Mouse (Mus musculus) lung, embryonic 14.5 days (tissue): ENCODE measurements around the gene Cacna1c. TPM values are rescaled to one million over a fixed set of nuclear protein-coding genes. Genes with fewer than 3 reads are reported as not detected.

Source experiments
- ATAC-seq: fragments of 200-750 bp; cut with Nextera tagmentation; 2 replicates; pipeline ENCODE4 v1.8.0; 2017; ENCODE audit warnings: mild to moderate bottlenecking, moderate TSS enrichment, moderate library complexity; ENCODE audit not compliant: insufficient read depth
- DNase-seq: peaks from one replicate; pipeline ENCODE4 v3.0.0-alpha.2; 2015
- H3K27ac ChIP-seq: fragments of 300-500 bp; sonication (generic); 2 replicates; pipeline ENCODE4 v1.5.1; 2014; ENCODE audit warnings: low read depth, mild to moderate bottlenecking, moderate library complexity
- H3K27me3 ChIP-seq: fragments of 300-500 bp; sonication (generic); 2 replicates; pipeline ENCODE4 v1.6.1; 2014; ENCODE audit warnings: low read length, control low read depth; ENCODE audit not compliant: insufficient read depth
- H3K36me3 ChIP-seq: fragments of 300-500 bp; sonication (generic); 2 replicates; pipeline ENCODE4 v1.6.1; 2014; ENCODE audit warnings: control low read depth; ENCODE audit not compliant: insufficient read depth
- H3K4me1 ChIP-seq: fragments of 300-500 bp; sonication (generic); 2 replicates; pipeline ENCODE4 v1.6.1; 2014; ENCODE audit warnings: antibody characterized with exemption, control low read depth; ENCODE audit not compliant: insufficient read depth
- H3K4me2 ChIP-seq: fragments of 300-500 bp; sonication (generic); 2 replicates; pipeline ENCODE4 v1.6.1; 2014; ENCODE audit warnings: mild to moderate bottlenecking
- H3K4me3 ChIP-seq: fragments of 300-500 bp; sonication (generic); 2 replicates; pipeline ENCODE4 v1.5.1; 2014; ENCODE audit warnings: low read depth, low read length
- H3K9ac ChIP-seq: fragments of 300-500 bp; sonication (generic); 2 replicates; pipeline ENCODE4 v1.6.1; 2014
- H3K9me3 ChIP-seq: fragments of 300-500 bp; sonication (generic); 2 replicates; pipeline ENCODE4 v1.6.1; 2016; ENCODE audit warnings: low read depth, low read length, control low read depth
- CTCF ChIP-seq: IDR thresholded peaks from 2 replicates; pipeline ENCODE4 v1.5.1; 2016; ENCODE audit warnings: antibody characterized with exemption, low read depth
- WGBS: fragments of 180-500 bp; shearing (Covaris S2); extraction: QIAGEN DNeasy Blood & Tissue Kit; methylation state at CpG from one replicate; pipeline ENCODE4 v1.1.7; 2014; 5-methylcytosine and 5-hydroxymethylcytosine counted together
- polyA plus RNA-seq: library from polyadenylated mRNA; unstranded; fragments of >200 nt; fragmentation: Nextera tagmentation; extraction: Ambion mirVana; gene quantifications from 2 replicates; pipeline ENCODE4 v1.2.1, GENCODE M21; 2014

Gene Cacna1c
- polyA plus RNA-seq, 1 experiment from 2014 or later, result 10.6 TPM

GRCm38 (mm10) chr6:118832616-118833015 is 363.6 kb downstream of the Cacna1c start:
- 78% methylated on average over 1 of the region's 2 CpGs for WGBS
- Histone ChIP-seq H3K4me1 (peaks cover 14% of the 10 kb centered on the region), H3K4me3 (no peak overlapping the region), H3K9ac (no peak overlapping the region), H3K27ac (no peak overlapping the region), H3K27me3 (no peaks in the 10 kb centered on the region), H3K4me2 (no peak overlapping the region), H3K36me3 (no peaks in the 10 kb centered on the region), H3K9me3 (no peaks in the 10 kb centered on the region)
- TF ChIP-seq CTCF, result no peak
- no peak for ATAC-seq
- no peak for DNase-seq

DNA sequence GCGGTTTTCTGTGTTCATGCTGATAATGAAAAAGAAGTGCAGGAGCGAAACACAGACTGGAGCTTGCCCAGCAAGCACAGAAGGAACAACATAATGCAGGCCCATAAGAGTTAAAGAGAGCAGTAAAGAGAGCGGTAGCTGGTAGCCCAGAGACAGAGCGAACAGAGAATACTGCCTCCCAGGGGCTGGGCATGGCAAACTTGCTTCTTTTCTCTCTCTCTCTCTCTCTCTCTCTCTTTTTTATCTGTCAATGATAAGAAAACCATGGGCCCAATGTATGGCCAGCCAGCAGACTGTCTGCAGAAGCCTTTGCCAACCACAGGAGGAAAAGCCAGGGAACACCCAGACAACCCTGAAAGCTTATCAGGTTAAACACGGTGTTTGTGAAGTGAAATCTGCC is 365.4 kb downstream of the Cacna1c start:
- TF ChIP-seq CTCF, result no peak
- no peak for DNase-seq
- ATAC-seq, result no peak

GRCm38 (mm10) chr6:118828187-118828586 is 368.0 kb downstream of the Cacna1c start:
- no peak for ATAC-seq
- WGBS, result 60% methylated on average over 4 of the region's 4 CpGs
- Histone ChIP-seq H3K9me3 (no peaks in the 10 kb centered on the region), H3K27me3 (no peaks in the 10 kb centered on the region), H3K4me3 (no peak overlapping the region), H3K4me2 (no peak overlapping the region), H3K36me3 (no peaks in the 10 kb centered on the region), H3K9ac (no peak overlapping the region), H3K4me1 (peaks cover 10% of the 10 kb centered on the region), H3K27ac (no peak overlapping the region)
- no peak for DNase-seq
- TF ChIP-seq CTCF, result no peak

More for the DNA sequence above, 365.4 kb downstream of the Cacna1c start:
- Histone ChIP-seq H3K9me3 (no peaks in the 10 kb centered on the region), H3K4me1 (peaks cover 17% of the 10 kb centered on the region), H3K27me3 (no peaks in the 10 kb centered on the region), H3K27ac (no peak overlapping the region), H3K9ac (no peak overlapping the region), H3K4me3 (no peak overlapping the region), H3K4me2 (no peak overlapping the region), H3K36me3 (no peaks in the 10 kb centered on the region)
- WGBS, result 76% methylated on average over 5 of the region's 5 CpGs

DNA sequence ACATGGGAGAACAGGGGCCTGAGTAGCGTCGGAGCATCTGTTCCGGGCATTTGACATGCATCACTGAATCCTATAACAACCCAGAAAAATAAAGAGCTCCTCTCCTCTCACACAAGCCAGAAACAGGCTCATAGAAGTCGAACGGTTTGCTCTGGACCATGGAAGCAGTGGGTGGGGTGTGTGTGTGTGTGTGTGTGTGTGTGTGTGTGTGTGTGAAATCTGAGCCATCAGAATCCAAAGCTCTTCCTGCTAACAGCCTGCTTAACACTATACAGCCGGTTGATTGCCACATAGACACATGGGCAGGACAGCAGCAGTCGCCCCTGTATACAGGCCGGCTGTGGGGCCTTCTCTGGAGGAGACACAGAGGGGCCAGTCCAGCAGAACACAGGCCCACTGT is 368.7 kb downstream of the Cacna1c start:
- WGBS, result 61% methylated on average over 8 of the region's 8 CpGs
- Histone ChIP-seq H3K27ac (no peak overlapping the region), H3K36me3 (no peaks in the 10 kb centered on the region), H3K9ac (no peak overlapping the region), H3K27me3 (no peaks in the 10 kb centered on the region), H3K4me1 (peaks cover 10% of the 10 kb centered on the region), H3K4me3 (no peak overlapping the region), H3K9me3 (no peaks in the 10 kb centered on the region), H3K4me2 (no peak overlapping the region)
- ATAC-seq (no peak), DNase-seq (no peak)
- TF ChIP-seq CTCF, result no peak

GRCm38 (mm10) chr6:118825400-118825871 is 370.8 kb downstream of the Cacna1c start:
- peaks cover 18% of the 10 kb centered on the region for H3K4me1 ChIP-seq
- ATAC-seq, result peak; percentile 90
- H3K4me3 ChIP-seq, result no peak overlapping the region
- peak overlapping the region; percentile 69 for H3K27ac ChIP-seq
- peak; percentile 92 for DNase-seq
- no peaks in the 10 kb centered on the region for H3K27me3 ChIP-seq
- H3K4me2 ChIP-seq, result no peak overlapping the region
- no peak overlapping the region for H3K9ac ChIP-seq
- no peaks in the 10 kb centered on the region for H3K9me3 ChIP-seq
- 34% methylated on average over 6 of the region's 6 CpGs for WGBS
- H3K36me3 ChIP-seq, result no peaks in the 10 kb centered on the region
- TF ChIP-seq CTCF, result no peak

DNA sequence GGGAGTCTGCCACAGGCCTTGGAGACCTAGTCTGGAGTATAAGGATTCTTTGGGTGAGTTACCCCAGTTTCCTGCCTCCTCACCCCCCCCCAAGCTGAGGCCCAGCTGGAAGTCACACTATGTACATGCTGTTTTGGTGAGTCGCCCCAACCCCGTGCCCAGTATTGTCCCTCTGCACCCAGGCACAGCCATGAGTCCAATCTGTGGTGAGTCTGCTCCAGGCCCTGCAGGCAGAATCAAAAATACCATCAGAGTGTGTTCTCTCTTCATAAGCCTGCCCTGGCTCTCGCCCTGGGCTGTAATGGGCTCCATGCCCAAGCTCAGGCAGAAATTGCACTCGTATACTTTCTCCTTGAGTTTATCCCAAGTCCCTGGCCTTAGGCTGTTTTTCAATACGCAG is 374.7 kb downstream of the Cacna1c start:
- no peaks in the 10 kb centered on the region for H3K27me3 ChIP-seq
- H3K4me3 ChIP-seq, result no peak overlapping the region
- no peaks in the 10 kb centered on the region for H3K9me3 ChIP-seq
- H3K4me1 ChIP-seq, result peaks cover 29% of the 10 kb centered on the region
- WGBS, result 81% methylated on average over 5 of the region's 5 CpGs
- no peak overlapping the region for H3K4me2 ChIP-seq
- DNase-seq (no peak), ATAC-seq (no peak)
- H3K36me3 ChIP-seq, result no peaks in the 10 kb centered on the region
- TF ChIP-seq CTCF, result no peak
- no peak overlapping the region for H3K9ac ChIP-seq
- H3K27ac ChIP-seq, result no peak overlapping the region

DNA sequence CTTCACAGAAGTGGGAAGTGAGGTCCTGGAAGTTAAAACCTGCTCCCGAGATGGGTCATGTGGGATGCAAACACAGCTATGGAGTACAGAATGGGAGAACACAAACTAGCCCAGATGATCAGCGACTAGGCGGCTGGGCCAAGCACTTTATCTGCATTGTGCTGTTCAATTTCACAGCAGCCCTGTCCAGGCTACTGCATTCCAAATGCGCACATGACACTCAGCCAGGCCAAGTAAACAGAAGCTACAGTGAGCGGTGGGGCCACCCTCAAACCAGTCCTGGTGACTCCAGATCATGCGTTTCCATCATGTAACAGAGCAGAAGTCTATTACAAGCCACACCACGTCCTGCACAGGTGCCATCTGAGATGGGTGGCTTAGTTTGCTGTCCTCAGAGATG is 376.6 kb downstream of the Cacna1c start:
- peak; percentile 44 for DNase-seq
- H3K9me3 ChIP-seq, result no peaks in the 10 kb centered on the region
- WGBS, result 44% methylated on average over 7 of the region's 7 CpGs
- no peak overlapping the region for H3K9ac ChIP-seq
- no peak overlapping the region for H3K4me2 ChIP-seq
- no peak for TF ChIP-seq CTCF
- no peaks in the 10 kb centered on the region for H3K27me3 ChIP-seq
- H3K4me3 ChIP-seq, result no peak overlapping the region
- no peaks in the 10 kb centered on the region for H3K36me3 ChIP-seq
- peaks cover 22% of the 10 kb centered on the region for H3K4me1 ChIP-seq
- ATAC-seq, result no peak
- H3K27ac ChIP-seq, result no peak overlapping the region
